Comparison of ENCODE assay signal across 14 mouse cellular contexts in the genomic region with DNA sequence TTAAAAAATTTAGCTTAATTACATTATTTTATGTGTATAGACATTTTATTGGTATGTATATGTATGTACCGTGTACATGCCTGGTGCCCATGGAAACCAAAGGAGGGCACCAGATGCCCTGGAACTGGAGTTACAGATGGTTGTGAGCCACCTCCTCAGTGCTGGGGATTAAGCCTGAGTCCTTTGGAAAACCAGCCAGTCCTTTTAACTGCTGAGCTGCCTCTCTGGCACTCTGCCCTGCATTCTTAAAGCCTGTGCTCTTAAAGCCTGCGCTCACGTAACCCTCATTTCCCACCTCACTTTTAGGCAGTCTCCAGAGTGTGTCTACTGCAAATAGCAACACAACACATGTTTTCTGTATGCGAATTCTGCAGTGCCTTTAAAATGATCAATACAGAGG. TPM values are rescaled to one million over a fixed set of nuclear protein-coding genes. Genes with fewer than 3 reads are reported as not detected.
DNase-seq lines count a peak whose midpoint lies in the region; ATAC-seq and TF ChIP-seq lines count a peak whose summit lies in the region.
"Had no signal": no experiment of that assay in that cellular context is flagged by ENCODE, and none has a peak within 500 bp of the region (broad histone marks: within the 10 kb centered on the region; RNA-seq: fewer than 3 reads in every experiment).

No protein-coding gene starts in this region.

- H3K36me3 ChIP-seq in thymus, adult 2 months (ENCODE audit: control insufficient read depth, insufficient read depth, low read length): no peaks in the 10 kb centered on the region
- H3K36me3 ChIP-seq: heart, embryonic 13.5 days had no signal

- no peak overlapping the region for H3K4me3 ChIP-seq in thymus, adult 2 months (ENCODE audit: control insufficient read depth, insufficient read depth, low read length)
- H3K4me3 ChIP-seq: gastrocnemius, adult 2 months; heart, embryonic 13.5 days had no signal

- ATAC-seq in common myeloid progenitor, adult 5-6 weeks (replicated peaks; ENCODE audit: low read depth, poor library complexity, severe bottlenecking): 0 out of 2 replicates have a peak, but pooled peaks have one; percentile 7

- intact Hi-C loops in heart, postnatal 10 days (cut with DNase I): no loop called here
- intact Hi-C loops in left cerebral cortex, postnatal 14 days (cut with DNase I): no loop called here

- WGBS in thymus, adult 2 months: 57% methylated on average over 4 of the region's 4 CpGs

- peak; percentile 76 for DNase-seq in heart, adult 11 months
- no peak for DNase-seq in heart, postnatal 10 days
- peak; percentile 21 to 43 for DNase-seq in left cerebral cortex, postnatal 14 days (ENCODE audit: low spot score in 2 of 2)
- no peak for DNase-seq in left cerebral cortex, adult 8-10 months (ENCODE audit: low spot score in 2 of 2)
- DNase-seq in NIH3T3 (ENCODE audit: low read depth): peak; percentile 5
- no peak for DNase-seq in adipocyte (ENCODE audit: low spot score)
- DNase-seq in thymus, adult 2 months: no peak
- DNase-seq: cerebellum, adult 8-10 months; left cerebral cortex, postnatal 4 days had no signal

- TF ChIP-seq POLR2A in thymus, adult 2 months (IDR thresholded peaks at IDR 0.05; ENCODE audit: control insufficient read depth, extremely low read depth, insufficient read depth, low read length, poor library complexity): no peak

- H3K4me1 ChIP-seq in thymus, adult 2 months (replicated peaks; ENCODE audit: control insufficient read depth, insufficient read depth, low read length): peaks cover 12% of the 10 kb centered on the region

- TF ChIP-seq CTCF in thymus, adult 2 months (IDR thresholded peaks at IDR 0.05; ENCODE audit: borderline replicate concordance, control insufficient read depth, extremely low read depth, insufficient read depth, low read length, poor library complexity): no peak

- H3K27me3 ChIP-seq in thymus, adult 2 months (ENCODE audit: control insufficient read depth, insufficient read depth, low read length): no peaks in the 10 kb centered on the region
- H3K27me3 ChIP-seq: heart, embryonic 13.5 days had no signal

- no peak overlapping the region for H3K27ac ChIP-seq in thymus, adult 2 months (ENCODE audit: control insufficient read depth, insufficient read depth, low read length)
- H3K27ac ChIP-seq: gastrocnemius, adult 2 months; heart, embryonic 13.5 days had no signal

RNA-seq across cellular contexts. Expression of a gene that starts 21.9 kb away (rescaled TPM):
- under 1 TPM in 1 of 2 experiments, not detected in 1; 0.29 TPM for total RNA-seq in heart, postnatal 10 days (2021)
- total RNA-seq in left cerebral cortex, postnatal 14 days (2021): under 1 TPM in 1 of 2 experiments, not detected in 1; 0.11 TPM
- under 1 TPM in 2 of 4 experiments, not detected in 2; 0.07 to 0.15 TPM for total RNA-seq in left cerebral cortex, adult 8-10 months (2022)
- 0.27 and 1.0 TPM in 2 replicates for total RNA-seq in common myeloid progenitor, adult 5-6 weeks (2017)
- 4.5 and 6.0 TPM in 2 replicates for polyA plus RNA-seq in thymus, adult 2 months (2012; rRNA removed)
- total RNA-seq: left cerebral cortex, postnatal 4 days; MEL had no signal
- polyA plus RNA-seq: heart, embryonic 13.5 days; neural tube, embryonic 14.5 days had no signal

RNA-seq across cellular contexts. Expression of a gene that starts 23.7 kb away (rescaled TPM):
- under 1 TPM; 0.17 to 0.22 TPM for total RNA-seq in heart, postnatal 10 days (2021)
- not detected for total RNA-seq in left cerebral cortex, postnatal 14 days (2021)
- total RNA-seq in left cerebral cortex, adult 8-10 months (2022): 1 to 10 TPM in 2 of 4 experiments, under 1 TPM in 1, not detected in 1; 0.28 to 2.3 (median 1.7) TPM
- total RNA-seq in common myeloid progenitor, adult 5-6 weeks (2017): 20.2 and 27.0 TPM in 2 replicates
- 30.6 and 32.0 TPM in 2 replicates for polyA plus RNA-seq in thymus, adult 2 months (2012; rRNA removed)
- total RNA-seq: gastrocnemius, adult 2 months; MEL had no signal
- polyA plus RNA-seq: neural tube, embryonic 14.5 days had no signal

RNA-seq across cellular contexts. Expression of a gene that starts 50.9 kb away (rescaled TPM):
- 1 to 10 TPM; 1.8 to 2.3 TPM for total RNA-seq in heart, postnatal 10 days (2021)
- total RNA-seq in left cerebral cortex, postnatal 14 days (2021): under 1 TPM; 0.38 to 0.40 TPM
- total RNA-seq in left cerebral cortex, adult 8-10 months (2022): 1 to 10 TPM in 2 of 4 experiments, under 1 TPM in 2; 0.68 to 4.8 (median 2.5) TPM
- total RNA-seq in common myeloid progenitor, adult 5-6 weeks (2017): 104 and 153 TPM in 2 replicates
- polyA plus RNA-seq in thymus, adult 2 months (2012; rRNA removed): 41.9 and 63.2 TPM in 2 replicates

Comparison
In these comparisons a context has a peak if more than half of its experiments do, and no peak if none do; other contexts are left out.
1. DNase-seq: peak in heart, adult 11 months (single experiment), left cerebral cortex, postnatal 14 days (2 of 2) and NIH3T3 (single experiment); none in heart, postnatal 10 days (0 of 2), left cerebral cortex, adult 8-10 months (0 of 2), adipocyte (single experiment) and thymus, adult 2 months (single experiment).
2. RNA of a gene that starts 50.9 kb away (total RNA-seq): 104 to 153 TPM in common myeloid progenitor, adult 5-6 weeks; 0.68 to 4.8 TPM in left cerebral cortex, adult 8-10 months, 1.8 to 2.3 TPM in heart, postnatal 10 days and 0.38 to 0.40 TPM in left cerebral cortex, postnatal 14 days; every median in the first group is over 10 times any median in the second.